Comparison of ENCODE assay signal across 10 mouse cellular contexts in genomic region chr16:77759997-77760396, GRCm38 (mm10).
DNase-seq lines count a peak whose midpoint lies in the region; ATAC-seq and TF ChIP-seq lines count a peak whose summit lies in the region.
"Had no signal": no experiment of that assay in that cellular context is flagged by ENCODE, and none has a peak within 500 bp of the region (broad histone marks: within the 10 kb centered on the region; RNA-seq: fewer than 3 reads in every experiment).

No protein-coding gene starts in this region.

- H3K4me1 ChIP-seq in cortical plate, adult 2 months (ENCODE audit: control insufficient read depth, insufficient read depth, low read length), result peaks cover 4% of the 10 kb centered on the region; the same call in 1 of the 2 replicates
- 0 out of 2 replicates have a peak, but pooled peaks cover 3% of the 10 kb centered on the region for H3K4me1 ChIP-seq in midbrain, postnatal 0 days (ENCODE audit: insufficient read depth, low read length)
- H3K4me1 ChIP-seq in liver, embryonic 12.5 days, result no peaks in the 10 kb centered on the region
- no peaks in the 10 kb centered on the region for H3K4me1 ChIP-seq in kidney, embryonic 15.5 days
- H3K4me1 ChIP-seq: embryonic facial prominence, embryonic 15.5 days; limb, embryonic 13.5 days had no signal

- no peaks in the 10 kb centered on the region for H3K9me3 ChIP-seq in midbrain, postnatal 0 days (ENCODE audit: low read length)
- no peaks in the 10 kb centered on the region for H3K9me3 ChIP-seq in liver, embryonic 12.5 days (replicated peaks)
- H3K9me3 ChIP-seq in kidney, embryonic 15.5 days (replicated peaks), result no peaks in the 10 kb centered on the region
- H3K9me3 ChIP-seq: embryonic facial prominence, embryonic 15.5 days; limb, embryonic 13.5 days had no signal

- H3K36me3 ChIP-seq in midbrain, postnatal 0 days (ENCODE audit: insufficient read depth, low read length), result no peaks in the 10 kb centered on the region
- H3K36me3 ChIP-seq in liver, embryonic 12.5 days, result no peaks in the 10 kb centered on the region
- H3K36me3 ChIP-seq in kidney, embryonic 15.5 days, result no peaks in the 10 kb centered on the region
- H3K36me3 ChIP-seq: embryonic facial prominence, embryonic 15.5 days; limb, embryonic 13.5 days had no signal

- H3K9ac ChIP-seq in midbrain, postnatal 0 days (replicated peaks; ENCODE audit: low read length, poor library complexity, severe bottlenecking), result no peak overlapping the region
- no peak overlapping the region for H3K9ac ChIP-seq in liver, embryonic 12.5 days
- no peak overlapping the region for H3K9ac ChIP-seq in kidney, embryonic 15.5 days
- H3K9ac ChIP-seq: embryonic facial prominence, embryonic 15.5 days; limb, embryonic 13.5 days had no signal

- H3K4me3 ChIP-seq in cortical plate, adult 2 months (ENCODE audit: insufficient read depth, low read length), result peak overlapping the region; percentile 19
- no peak overlapping the region for H3K4me3 ChIP-seq in midbrain, postnatal 0 days (ENCODE audit: low read depth, low read length)
- no peak overlapping the region for H3K4me3 ChIP-seq in liver, embryonic 12.5 days
- H3K4me3 ChIP-seq in kidney, embryonic 15.5 days (replicated peaks), result no peak overlapping the region
- H3K4me3 ChIP-seq: embryonic facial prominence, embryonic 15.5 days; limb, embryonic 13.5 days had no signal

- TF ChIP-seq POLR2A in cortical plate, adult 2 months (IDR thresholded peaks at IDR 0.05; ENCODE audit: extremely low read depth, insufficient read depth, low read length), result no peak

- H3K27me3 ChIP-seq in midbrain, postnatal 0 days (ENCODE audit: insufficient read depth, low read length), result no peaks in the 10 kb centered on the region
- H3K27me3 ChIP-seq in liver, embryonic 12.5 days (replicated peaks), result no peaks in the 10 kb centered on the region
- H3K27me3 ChIP-seq in kidney, embryonic 15.5 days, result no peaks in the 10 kb centered on the region
- H3K27me3 ChIP-seq: embryonic facial prominence, embryonic 15.5 days; limb, embryonic 13.5 days had no signal

- H3K27ac ChIP-seq in cortical plate, adult 2 months (ENCODE audit: insufficient read depth, low read length), result no peak overlapping the region
- peak overlapping the region; percentile 55 for H3K27ac ChIP-seq in midbrain, postnatal 0 days (ENCODE audit: low read depth, low read length)
- H3K27ac ChIP-seq in liver, embryonic 12.5 days, result no peak overlapping the region
- H3K27ac ChIP-seq in kidney, embryonic 15.5 days, result no peak overlapping the region
- H3K27ac ChIP-seq: embryonic facial prominence, embryonic 15.5 days; limb, embryonic 13.5 days had no signal

- peak; percentile 13 to 29 for DNase-seq in cerebellum, adult 18-20 months
- DNase-seq in layer of hippocampus, adult 9-11 months, result peak; percentile 64
- DNase-seq in midbrain, postnatal 0 days (ENCODE audit: low spot score), result peak; percentile 88
- DNase-seq in gastrocnemius, adult 18-20 months (ENCODE audit: low spot score), result no peak
- DNase-seq in yolk sac, embryonic 10.5 days (ENCODE audit: low spot score), result no peak

- peak; percentile 83 for ATAC-seq in midbrain, postnatal 0 days (ENCODE audit: low FRiP score)
- ATAC-seq in liver, embryonic 12.5 days, result no peak
- ATAC-seq in kidney, embryonic 15.5 days (replicated peaks; ENCODE audit: low FRiP score), result no peak

- 41% methylated on average over 10 of the region's 10 CpGs for WGBS in midbrain, postnatal 0 days
- 68% methylated on average over 10 of the region's 10 CpGs for WGBS in liver, embryonic 12.5 days (ENCODE audit: insufficient replicate concordance)
- WGBS in kidney, embryonic 15.5 days, result 81% methylated on average over 10 of the region's 10 CpGs

- H3K4me2 ChIP-seq in midbrain, postnatal 0 days (ENCODE audit: low read depth, low read length, poor library complexity, severe bottlenecking), result peak overlapping the region; percentile 7; the same call in 1 of the 2 replicates
- H3K4me2 ChIP-seq in liver, embryonic 12.5 days, result no peak overlapping the region
- no peak overlapping the region for H3K4me2 ChIP-seq in kidney, embryonic 15.5 days
- H3K4me2 ChIP-seq: embryonic facial prominence, embryonic 15.5 days; limb, embryonic 13.5 days had no signal

- TF ChIP-seq CTCF in cortical plate, adult 2 months (IDR thresholded peaks at IDR 0.05; ENCODE audit: extremely low read depth, insufficient read depth, low read length), result no peak
- no peak for TF ChIP-seq CTCF in midbrain, postnatal 0 days (IDR thresholded peaks at IDR 0.05)

Comparison
In these comparisons a context has a peak if more than half of its experiments do, and no peak if none do; other contexts are left out.
1. DNase-seq: peak in cerebellum, adult 18-20 months (2 of 2), layer of hippocampus, adult 9-11 months (single experiment) and midbrain, postnatal 0 days (single experiment); none in gastrocnemius, adult 18-20 months (single experiment) and yolk sac, embryonic 10.5 days (single experiment).